Mouse (Mus musculus): Measurements from ENCODE around the gene Usp6nl. TPM values are rescaled to one million over a fixed set of nuclear protein-coding genes. Genes with fewer than 3 reads are reported as not detected.

Usp6nl gene
- polyA plus RNA-seq, 1 experiment from 2014 or later = 7.9 TPM

DNA sequence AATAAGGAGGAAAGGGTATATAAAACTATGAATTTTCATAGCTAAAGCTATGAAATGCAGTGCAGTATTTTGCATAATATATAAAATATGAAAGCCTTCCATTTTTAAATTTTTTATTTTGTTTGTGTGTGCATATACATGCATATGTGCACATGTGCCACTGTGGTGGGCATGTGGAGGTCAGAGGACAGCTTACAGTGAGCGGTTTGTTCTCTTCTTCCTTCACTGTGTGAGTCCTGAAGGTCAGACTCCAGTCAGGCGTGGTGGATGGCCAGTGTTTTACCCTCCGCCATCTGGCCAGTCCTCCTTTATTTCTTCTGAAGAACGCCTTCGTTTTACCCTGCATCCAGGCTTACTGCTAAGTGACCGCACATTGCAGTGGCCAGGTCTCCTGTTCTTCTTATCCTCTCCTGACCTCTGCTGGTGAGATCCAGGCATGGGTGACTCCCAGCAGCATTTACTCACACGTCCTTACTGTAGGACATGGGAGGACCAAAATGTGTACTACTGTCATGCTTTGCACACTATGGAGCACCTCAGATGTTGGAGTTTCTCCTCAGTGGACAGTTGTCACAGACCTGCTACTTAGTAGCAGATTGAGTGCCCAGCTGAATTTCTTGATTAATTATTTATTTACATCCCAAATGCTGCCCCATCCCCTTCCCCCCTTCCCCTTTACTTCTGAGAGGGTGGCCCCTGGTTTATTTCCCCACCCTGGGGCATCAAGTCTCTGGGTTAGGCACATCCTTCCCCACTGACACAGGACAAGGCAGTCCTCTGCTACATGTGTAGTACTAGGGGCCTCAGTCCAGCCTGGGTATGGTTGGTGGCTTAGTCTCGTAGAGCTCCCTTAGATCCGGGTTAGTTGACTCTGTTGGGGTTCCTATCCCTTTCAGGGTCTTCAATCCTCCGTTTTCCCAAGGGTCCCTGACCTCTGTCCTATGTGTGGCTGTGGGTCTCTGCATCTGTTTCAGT is 82.9 kb downstream of the Usp6nl start:
- Histone ChIP-seq H3K9ac (no peak overlapping the region), H3K4me1 (replicated peaks) (peaks cover 30% of the 10 kb centered on the region), H3K27me3 (no peaks in the 10 kb centered on the region), H3K36me3 (0 out of 2 replicates have a peak, but pooled peaks cover 1% of the 10 kb centered on the region), H3K27ac (replicated peaks) (no peak overlapping the region; the same call in 1 of the 2 replicates), H3K9me3 (no peaks in the 10 kb centered on the region), H3K4me3 (no peak overlapping the region), H3K4me2 (no peak overlapping the region)
- ATAC-seq (ENCODE audit: low read depth) = peak; percentile 85
- WGBS = 24% methylated on average over 10 of the region's 10 CpGs

DNA sequence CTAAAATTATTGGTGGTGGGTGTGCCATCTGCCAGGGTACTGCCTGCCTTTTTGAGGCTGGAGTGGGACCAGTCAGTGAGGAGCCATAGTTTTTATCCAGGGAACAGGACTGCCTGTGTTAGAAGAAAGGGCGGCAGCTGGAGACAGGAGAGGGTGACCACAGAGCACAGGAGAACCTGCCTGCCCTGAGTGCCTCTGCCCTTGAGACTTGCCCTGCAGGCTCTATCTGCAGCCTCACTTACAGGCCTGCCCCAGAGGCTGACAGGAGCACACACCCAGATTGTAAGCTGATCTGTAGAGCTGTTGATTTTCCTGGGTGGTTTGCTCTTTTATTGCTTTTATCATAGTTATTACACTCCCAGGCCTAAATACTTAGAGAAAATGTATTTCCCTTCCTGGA is 85.2 kb downstream of the Usp6nl start:
- no peaks in the 10 kb centered on the region for H3K9me3 ChIP-seq
- no peak for ATAC-seq (ENCODE audit: low read depth)
- H3K9ac ChIP-seq = no peak overlapping the region
- H3K27me3 ChIP-seq = no peaks in the 10 kb centered on the region
- H3K4me1 ChIP-seq (replicated peaks) = peaks cover 30% of the 10 kb centered on the region
- H3K27ac ChIP-seq (replicated peaks) = no peak overlapping the region
- no peak overlapping the region for H3K4me3 ChIP-seq
- H3K36me3 ChIP-seq = peaks cover 9% of the 10 kb centered on the region; the same call in 1 of the 2 replicates
- WGBS = 64% methylated on average over 1 of the region's 1 CpGs
- no peak overlapping the region for H3K4me2 ChIP-seq

DNA sequence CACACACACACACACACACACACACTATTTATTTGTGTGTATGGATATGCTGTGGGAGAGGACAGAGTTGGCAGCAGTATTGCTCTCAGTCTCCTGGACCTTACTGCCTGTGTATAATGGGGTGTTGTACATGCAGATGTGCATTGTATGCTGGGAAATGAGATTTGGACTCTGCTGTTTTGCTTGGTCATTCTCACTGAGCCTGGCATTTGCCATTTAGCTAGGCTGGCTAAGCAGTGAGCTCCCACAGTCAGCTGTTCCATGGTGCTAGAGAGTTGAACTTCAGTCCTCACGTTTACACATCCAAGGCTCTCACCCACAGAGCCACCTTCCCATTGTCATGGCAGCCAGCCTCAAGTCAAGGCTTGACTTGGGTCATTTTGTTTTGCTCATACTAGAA is 90.2 kb downstream of the Usp6nl start:
- WGBS = 78% methylated on average over 1 of the region's 1 CpGs

DNA sequence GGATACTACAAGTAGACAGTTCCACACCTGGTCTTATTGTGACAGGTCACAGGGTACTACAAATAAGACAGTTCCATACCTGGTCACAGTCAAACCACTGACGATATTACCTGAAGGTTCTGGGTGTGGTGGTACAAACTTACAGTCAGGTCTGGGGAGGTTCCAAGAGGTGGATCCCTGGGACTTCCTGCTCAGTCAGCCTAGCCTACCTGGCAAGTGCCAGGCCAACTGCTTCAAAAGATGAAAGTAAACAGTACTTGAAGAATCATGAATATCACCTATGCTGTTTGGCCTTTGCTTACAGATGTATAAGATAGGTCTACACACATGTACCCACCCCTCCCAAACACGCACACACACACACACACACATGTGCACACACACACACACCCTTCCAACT is 91.3 kb downstream of the Usp6nl start:
- H3K9ac ChIP-seq = no peak overlapping the region
- H3K9me3 ChIP-seq = no peaks in the 10 kb centered on the region
- no peak for ATAC-seq (ENCODE audit: low read depth)
- no peak overlapping the region for H3K27ac ChIP-seq (replicated peaks)
- no peak overlapping the region for H3K4me3 ChIP-seq
- H3K4me2 ChIP-seq = no peak overlapping the region
- peaks cover 8% of the 10 kb centered on the region for H3K4me1 ChIP-seq (replicated peaks)
- no peaks in the 10 kb centered on the region for H3K27me3 ChIP-seq
- peaks cover 18% of the 10 kb centered on the region; the same call in 1 of the 2 replicates for H3K36me3 ChIP-seq
- WGBS = 95% methylated on average over 2 of the region's 2 CpGs

More for the DNA sequence above, 90.2 kb downstream of the Usp6nl start:
- Histone ChIP-seq H3K4me1 (replicated peaks) (peaks cover 10% of the 10 kb centered on the region), H3K4me2 (no peak overlapping the region), H3K9ac (no peak overlapping the region), H3K9me3 (no peaks in the 10 kb centered on the region), H3K36me3 (peaks cover 16% of the 10 kb centered on the region; the same call in 1 of the 2 replicates), H3K4me3 (no peak overlapping the region), H3K27me3 (no peaks in the 10 kb centered on the region), H3K27ac (replicated peaks) (no peak overlapping the region)
- ATAC-seq (ENCODE audit: low read depth) = no peak

DNA sequence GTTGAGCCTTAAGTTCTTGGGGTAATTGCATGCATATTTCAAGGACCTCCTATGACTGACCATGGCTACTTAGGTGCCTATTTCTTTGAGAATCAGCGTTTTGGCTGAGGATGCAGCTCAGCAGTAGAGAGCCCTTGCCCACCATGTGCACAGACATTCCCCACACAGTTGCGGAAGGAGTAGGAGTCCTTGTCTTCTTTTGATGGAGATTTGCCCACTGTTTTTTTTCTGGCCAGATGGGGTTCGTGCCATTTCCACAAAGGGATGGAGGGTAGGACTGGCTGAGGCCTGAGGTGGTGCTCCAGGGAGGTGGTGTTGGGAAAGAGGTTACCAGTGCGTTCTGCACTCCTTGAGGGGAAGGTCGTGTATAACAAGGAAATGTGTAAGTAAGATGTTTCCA is 91.9 kb downstream of the Usp6nl start:
- Histone ChIP-seq H3K9me3 (no peaks in the 10 kb centered on the region), H3K9ac (no peak overlapping the region), H3K4me1 (replicated peaks) (peaks cover 1% of the 10 kb centered on the region), H3K4me3 (no peak overlapping the region), H3K36me3 (peaks cover 19% of the 10 kb centered on the region; the same call in 1 of the 2 replicates), H3K4me2 (no peak overlapping the region), H3K27me3 (no peaks in the 10 kb centered on the region), H3K27ac (replicated peaks) (no peak overlapping the region)
- no peak for ATAC-seq (ENCODE audit: low read depth)
- 86% methylated on average over 5 of the region's 5 CpGs for WGBS

DNA sequence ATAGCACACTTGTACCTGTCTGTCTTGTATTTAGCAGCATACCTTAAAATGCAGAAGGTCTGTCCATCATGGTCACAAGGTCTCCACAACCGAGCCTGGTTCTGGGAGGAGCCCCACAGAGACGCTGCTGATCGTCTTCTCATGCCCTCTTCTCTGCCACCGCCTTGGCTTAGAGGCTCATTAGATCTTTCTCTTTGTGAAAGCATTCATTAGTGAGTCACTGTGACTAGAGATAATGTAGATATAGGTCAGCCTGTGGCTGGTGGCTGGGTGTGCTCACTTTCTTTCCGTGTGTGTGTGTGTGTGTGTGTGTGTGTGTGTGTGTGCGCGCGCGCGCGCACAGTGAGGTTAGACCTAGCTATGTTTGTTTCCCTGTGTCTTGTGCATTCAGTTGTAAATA is 94.7 kb downstream of the Usp6nl start:
- Histone ChIP-seq H3K4me1 (replicated peaks) (no peaks in the 10 kb centered on the region), H3K4me2 (no peak overlapping the region), H3K9me3 (no peaks in the 10 kb centered on the region), H3K36me3 (peaks cover 16% of the 10 kb centered on the region; the same call in 1 of the 2 replicates), H3K27me3 (no peaks in the 10 kb centered on the region), H3K4me3 (no peak overlapping the region), H3K27ac (replicated peaks) (no peak overlapping the region), H3K9ac (no peak overlapping the region)
- no peak for ATAC-seq (ENCODE audit: low read depth)
- WGBS = 89% methylated on average over 11 of the region's 11 CpGs

DNA sequence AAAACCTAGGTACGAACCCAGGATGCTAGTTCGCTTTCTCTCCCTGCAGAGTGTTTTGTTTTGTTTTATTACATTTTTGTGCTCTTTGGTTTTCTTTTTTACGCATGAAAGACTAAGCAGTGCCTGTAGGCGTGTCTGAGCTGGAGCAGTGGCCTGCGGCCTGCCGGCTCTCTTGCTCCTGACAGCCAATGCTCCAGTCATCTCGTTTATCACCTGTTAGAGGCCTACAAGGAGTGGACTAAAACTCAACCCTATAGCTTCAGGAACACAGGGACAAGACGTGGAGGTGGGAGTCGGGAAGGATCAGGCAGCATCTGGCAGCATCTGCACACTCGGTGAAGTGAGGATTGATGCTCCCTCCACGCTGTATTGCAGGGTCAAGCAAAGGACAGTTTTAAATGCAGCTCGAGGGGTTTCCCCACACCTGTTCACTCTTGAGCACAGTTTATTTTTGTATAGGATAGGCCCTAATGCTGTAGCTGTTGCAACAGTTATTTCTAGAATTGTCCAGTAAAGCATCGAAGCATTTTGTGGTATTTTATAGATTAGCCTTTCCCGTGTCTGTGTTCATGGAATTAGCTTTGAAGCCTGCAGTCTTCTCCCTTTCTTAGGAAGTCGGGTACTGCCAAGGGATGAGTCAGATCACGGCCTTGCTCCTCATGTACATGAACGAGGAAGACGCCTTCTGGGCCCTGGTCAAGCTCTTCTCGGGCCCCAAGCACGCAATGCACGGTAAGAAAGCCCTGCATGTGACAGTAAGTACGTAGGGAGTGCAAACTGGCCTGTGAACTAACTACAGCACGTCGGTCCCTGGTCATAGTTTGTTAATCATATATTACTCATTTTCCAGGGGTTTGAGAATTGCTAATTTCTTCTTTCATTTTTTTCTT is 101.4 kb downstream of the Usp6nl start:
- no peak for ATAC-seq (ENCODE audit: low read depth)
- 85% methylated on average over 24 of the region's 24 CpGs for WGBS

DNA sequence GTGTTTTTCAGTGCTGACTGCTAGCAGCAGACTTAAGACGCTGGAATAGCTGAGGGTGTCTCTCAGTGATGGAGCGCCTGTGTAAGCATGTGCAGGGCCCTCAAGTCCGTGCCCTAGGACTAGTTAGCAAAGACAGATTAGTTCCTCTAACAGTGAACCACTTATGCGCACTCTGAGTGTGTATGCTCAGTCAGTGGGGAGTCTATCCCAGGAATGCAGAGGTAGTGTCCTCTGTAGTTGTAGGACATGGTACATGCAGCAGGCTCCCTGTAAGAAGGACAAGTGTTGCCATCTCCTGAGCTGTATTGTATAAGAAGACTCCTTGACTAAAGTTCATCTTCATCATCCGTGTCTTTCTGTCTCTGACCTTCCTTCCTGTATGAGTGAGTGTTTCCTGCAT is 102.4 kb downstream of the Usp6nl start:
- Histone ChIP-seq H3K36me3 (peaks cover 46% of the 10 kb centered on the region), H3K27me3 (no peaks in the 10 kb centered on the region), H3K4me3 (no peak overlapping the region), H3K9me3 (no peaks in the 10 kb centered on the region), H3K4me2 (no peak overlapping the region), H3K4me1 (replicated peaks) (no peaks in the 10 kb centered on the region), H3K9ac (no peak overlapping the region), H3K27ac (replicated peaks) (no peak overlapping the region)
- no peak for ATAC-seq (ENCODE audit: low read depth)
- WGBS = 88% methylated on average over 5 of the region's 5 CpGs

More for the DNA sequence above, 101.4 kb downstream of the Usp6nl start:
- no peak overlapping the region for H3K9ac ChIP-seq
- H3K27ac ChIP-seq (replicated peaks) = no peak overlapping the region
- no peaks in the 10 kb centered on the region for H3K9me3 ChIP-seq
- peaks cover 44% of the 10 kb centered on the region for H3K36me3 ChIP-seq
- H3K27me3 ChIP-seq = no peaks in the 10 kb centered on the region
- no peak overlapping the region for H3K4me2 ChIP-seq
- H3K4me1 ChIP-seq (replicated peaks) = no peaks in the 10 kb centered on the region
- no peak overlapping the region for H3K4me3 ChIP-seq

DNA sequence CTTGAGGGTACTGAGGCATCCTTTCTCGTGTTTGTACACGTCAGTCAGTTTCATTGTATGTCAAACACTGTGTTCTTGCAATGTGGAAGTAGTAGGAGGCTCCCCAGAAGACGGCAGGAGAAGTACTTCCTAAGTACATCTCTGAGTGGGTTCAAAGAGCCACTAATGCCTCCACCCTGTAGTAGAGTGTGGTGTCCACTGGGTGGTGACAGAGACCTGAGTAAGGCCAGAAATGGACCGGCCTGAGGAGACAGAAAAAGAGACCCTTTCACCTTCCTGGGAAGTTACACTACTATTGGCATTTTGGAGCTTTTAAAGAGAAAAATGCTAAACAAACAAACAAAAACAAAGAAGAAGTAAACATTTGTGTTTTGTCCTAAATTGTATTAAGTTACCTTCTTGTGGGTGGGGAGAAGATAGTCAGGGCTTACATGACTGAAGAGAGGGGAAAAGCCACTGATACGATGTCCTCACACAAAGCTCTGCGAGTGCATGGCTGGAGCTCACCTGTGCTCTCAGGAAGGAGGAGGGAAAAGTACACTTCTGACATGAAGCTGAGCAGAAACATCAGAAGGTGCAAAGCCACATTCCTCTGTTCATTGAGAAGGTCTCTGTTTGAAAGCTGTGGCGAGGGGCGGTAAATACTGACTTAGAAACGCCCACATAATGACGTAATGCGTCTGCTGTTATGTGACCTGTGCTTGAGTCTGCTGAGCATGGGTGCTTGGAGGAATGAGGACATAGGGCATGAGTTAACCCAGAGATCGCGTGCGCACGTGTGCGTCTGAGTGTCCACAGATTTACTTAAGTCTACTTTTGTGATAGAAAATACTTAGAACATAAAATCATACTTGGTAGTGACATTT is 113.9 kb downstream of the Usp6nl start:
- ATAC-seq (ENCODE audit: low read depth) = peak; percentile 73; the same call in 1 of the 2 replicates
- 85% methylated on average over 16 of the region's 16 CpGs for WGBS

DNA sequence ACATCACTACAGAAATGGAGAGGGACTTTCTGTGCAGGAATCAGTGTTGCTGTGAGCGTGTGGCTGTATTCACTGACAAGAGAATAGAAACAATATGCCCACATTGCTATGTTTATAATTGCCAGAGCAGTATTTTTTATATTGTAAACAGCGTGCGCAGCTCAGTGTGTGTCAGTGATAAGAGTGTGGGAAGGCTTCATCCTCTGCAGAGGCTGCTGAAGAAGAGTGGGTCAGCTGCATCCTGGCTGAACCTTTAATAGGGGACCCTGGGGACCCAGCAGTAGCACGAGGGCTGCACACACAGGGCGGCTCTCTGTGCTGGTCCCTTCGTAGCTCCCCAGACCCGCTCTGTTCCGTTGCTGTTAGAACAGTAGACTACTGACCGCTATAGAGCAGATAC is 119.2 kb downstream of the Usp6nl start:
- Histone ChIP-seq H3K9ac (no peak overlapping the region), H3K27me3 (no peaks in the 10 kb centered on the region), H3K9me3 (no peaks in the 10 kb centered on the region), H3K27ac (replicated peaks) (no peak overlapping the region), H3K4me1 (replicated peaks) (no peaks in the 10 kb centered on the region), H3K4me3 (no peak overlapping the region), H3K36me3 (peaks cover 24% of the 10 kb centered on the region), H3K4me2 (no peak overlapping the region)
- WGBS = 79% methylated on average over 9 of the region's 9 CpGs
- no peak for ATAC-seq (ENCODE audit: low read depth)

More for the DNA sequence above, 113.9 kb downstream of the Usp6nl start:
- peaks cover 36% of the 10 kb centered on the region for H3K36me3 ChIP-seq
- H3K9me3 ChIP-seq = no peaks in the 10 kb centered on the region
- no peak overlapping the region for H3K27ac ChIP-seq (replicated peaks)
- no peaks in the 10 kb centered on the region for H3K27me3 ChIP-seq
- H3K4me2 ChIP-seq = no peak overlapping the region
- no peak overlapping the region for H3K9ac ChIP-seq
- no peak overlapping the region for H3K4me3 ChIP-seq
- H3K4me1 ChIP-seq (replicated peaks) = 0 out of 2 replicates have a peak, but pooled peaks cover 3% of the 10 kb centered on the region

DNA sequence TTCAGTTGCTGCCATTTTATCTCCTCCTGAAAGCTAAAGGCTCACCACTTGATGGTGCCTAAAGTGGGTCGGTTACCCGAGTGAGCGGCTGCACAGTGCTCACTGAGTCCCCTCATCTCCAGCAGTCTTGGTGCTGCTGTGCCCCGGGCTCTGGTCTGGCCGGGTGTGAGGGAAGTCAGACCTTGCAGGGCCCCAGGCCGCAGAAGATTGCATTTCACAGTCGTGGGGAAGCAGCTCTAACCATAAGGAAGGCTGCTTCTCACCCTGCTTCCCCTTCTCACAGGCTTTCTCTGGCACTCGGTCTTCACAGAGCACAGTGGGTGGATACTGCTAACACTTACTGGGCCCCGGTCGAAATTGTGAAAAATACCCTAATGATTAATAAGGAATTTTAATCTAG is 119.8 kb downstream of the Usp6nl start:
- Histone ChIP-seq H3K4me1 (replicated peaks) (no peaks in the 10 kb centered on the region), H3K36me3 (peaks cover 24% of the 10 kb centered on the region), H3K9ac (no peak overlapping the region), H3K27me3 (no peaks in the 10 kb centered on the region), H3K27ac (replicated peaks) (no peak overlapping the region), H3K4me3 (no peak overlapping the region), H3K9me3 (no peaks in the 10 kb centered on the region), H3K4me2 (no peak overlapping the region)
- 89% methylated on average over 10 of the region's 10 CpGs for WGBS
- ATAC-seq (ENCODE audit: low read depth) = no peak
